Mouse (Mus musculus): ENCODE data around the gene B3galt2. TPM values are rescaled to one million over a fixed set of nuclear protein-coding genes. Genes with fewer than 3 reads are reported as not detected.
A peak's percentile ranks its signal among the peaks of the same experiment; 100 is the strongest.
"Not testable (repeated sequence)": the region's sequence is repeated elsewhere in the genome, so short reads cannot be mapped to it uniquely, and the experiment has no call there.

The B3galt2 gene
- 10 to 100 TPM; 22.1 to 22.5 TPM for total RNA-seq (2021)

DNA sequence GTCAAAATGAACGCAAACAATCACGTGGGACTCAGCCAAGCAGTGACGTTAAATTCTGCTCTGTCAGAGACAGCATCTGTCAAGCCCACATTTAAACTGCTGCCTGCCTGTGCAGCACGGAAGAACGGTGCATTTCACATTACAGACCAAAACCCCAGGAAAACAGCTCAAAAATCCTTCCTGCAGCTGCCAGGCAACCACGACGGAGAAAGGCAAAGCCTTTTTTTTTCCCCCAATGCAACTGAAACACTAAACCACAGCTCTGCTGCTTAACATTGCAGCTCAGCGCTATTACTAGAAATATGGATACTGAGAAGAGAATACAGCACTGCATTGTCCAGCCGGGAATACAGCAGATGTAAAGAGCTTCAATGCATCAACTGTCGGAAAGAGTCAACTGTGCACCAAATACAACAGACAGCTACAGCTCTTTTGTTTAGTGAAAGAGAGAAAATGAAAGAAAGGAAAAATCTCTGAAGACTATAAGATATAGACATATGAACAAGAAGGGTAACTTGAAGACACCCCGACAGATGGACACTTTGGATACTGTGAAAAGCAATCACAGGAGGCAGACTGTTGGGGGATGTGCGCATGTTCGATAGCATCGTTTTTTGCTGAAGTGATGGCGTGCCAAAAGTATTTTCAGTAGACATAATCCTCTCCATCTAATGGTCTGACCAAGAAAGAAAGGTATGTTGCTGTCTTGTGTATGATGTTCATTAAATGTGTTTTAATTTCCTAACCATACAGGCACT, at the start of gene B3galt2:
Gene B3galt2, plus strand, starts transcription at position 15 of the 758 bp plus-strand sequence.
- intact Hi-C loops (cut with DNase I) = no loop called here

DNA sequence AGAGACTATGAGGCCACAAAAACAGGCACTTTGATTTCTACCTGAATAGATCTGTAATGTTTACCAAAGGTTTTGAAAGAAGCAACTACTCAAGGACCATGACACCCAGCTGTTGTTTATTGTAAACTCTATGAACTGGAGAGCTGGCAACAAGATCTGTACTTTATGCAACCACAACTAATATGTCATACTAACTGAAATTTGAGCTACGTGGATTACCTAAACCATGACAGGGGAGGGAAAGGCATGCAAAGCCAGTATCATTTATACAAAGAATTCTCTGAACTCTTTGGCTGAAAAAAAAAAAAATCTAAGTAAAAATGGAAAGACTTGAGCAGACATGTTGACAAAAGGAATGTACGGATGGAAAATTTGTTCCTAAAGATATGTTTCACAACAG, 43.6 kb upstream of the B3galt2 start:
- intact Hi-C loops (cut with DNase I) = no loop called here
- no peak for DNase-seq

More for the DNA sequence above, at the start of gene B3galt2:
- DNase-seq = peak; percentile 70

DNA sequence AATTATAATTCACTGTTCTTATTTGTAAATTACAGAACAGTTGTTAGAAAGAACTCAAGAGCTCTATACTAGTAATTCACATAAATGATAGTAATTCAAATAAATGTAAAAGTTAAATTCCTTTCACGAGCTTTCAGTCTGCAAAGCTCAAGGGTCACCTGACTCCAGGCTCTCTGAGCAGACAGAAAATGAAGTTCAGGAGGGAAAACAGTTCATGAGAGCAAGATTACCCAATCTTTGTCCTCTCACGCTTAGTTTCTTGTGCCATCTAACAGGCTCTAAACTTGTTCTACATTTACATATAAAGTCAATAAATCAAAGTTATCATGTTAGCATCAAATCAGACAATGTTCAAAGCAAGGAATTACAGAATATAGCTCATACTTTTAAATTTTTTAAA, 31.6 kb upstream of the B3galt2 start:
- no peak for DNase-seq
- intact Hi-C loops (cut with DNase I) = no loop called here

DNA sequence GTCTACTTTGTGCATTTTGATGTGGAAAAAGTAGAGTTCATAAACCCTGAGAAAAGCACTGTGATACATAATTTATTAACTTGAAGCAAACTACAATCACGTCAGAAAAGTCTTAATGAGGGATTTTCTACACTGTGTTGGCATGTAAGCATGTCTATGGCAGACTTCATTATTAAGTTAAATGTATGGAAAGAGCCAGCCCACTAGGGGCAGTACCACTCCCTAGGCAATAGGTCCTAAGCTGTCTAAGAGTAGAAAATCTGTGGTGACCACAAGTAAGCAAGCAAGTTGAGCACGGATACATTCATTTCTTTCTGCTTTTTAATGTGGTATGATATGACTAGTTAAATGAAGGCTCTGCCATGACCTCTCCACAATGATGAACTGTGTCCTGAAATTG, 27.6 kb upstream of the B3galt2 start:
- intact Hi-C loops (cut with DNase I) = no loop called here
- no peak for DNase-seq

DNA sequence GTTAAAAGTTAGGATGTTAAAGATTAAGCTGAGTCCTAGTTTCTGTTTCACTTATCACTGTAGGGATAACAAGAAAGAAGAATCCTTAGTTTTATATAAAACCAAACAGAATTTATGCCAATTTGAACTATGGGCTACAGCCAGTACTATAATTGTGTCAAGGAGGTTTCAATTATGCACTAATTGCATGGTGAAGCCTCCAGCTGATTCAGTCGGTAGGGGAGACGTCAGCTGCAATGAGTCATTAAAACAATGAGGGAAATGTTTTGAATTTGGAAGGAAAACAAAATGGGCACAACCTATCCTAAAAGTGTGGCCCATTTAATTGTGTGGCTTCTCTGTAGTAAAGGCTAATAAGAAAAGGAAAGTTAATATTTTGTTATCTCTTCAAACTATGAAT, 20.7 kb upstream of the B3galt2 start:
- no peak for DNase-seq
- intact Hi-C loops (cut with DNase I) = no loop called here

DNA sequence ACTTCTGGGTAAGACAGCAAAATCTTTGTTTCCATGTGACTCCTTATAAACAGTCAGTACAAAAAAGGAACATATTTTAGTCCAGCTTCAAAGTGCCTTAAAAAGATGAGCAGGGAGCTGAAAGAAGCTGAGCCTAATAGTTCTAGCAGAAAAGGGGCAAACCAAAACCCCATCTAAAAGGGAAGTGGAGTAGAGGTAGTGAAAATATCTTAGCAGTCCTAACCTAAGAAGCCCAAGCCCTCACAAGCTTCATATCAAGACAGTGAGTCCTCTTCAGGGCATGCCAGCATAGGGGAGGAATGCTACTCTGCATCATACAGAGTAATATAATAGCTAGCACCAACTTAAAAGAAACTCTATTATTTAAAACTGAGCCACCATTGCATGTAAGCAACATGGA, 18.5 kb upstream of the B3galt2 start:
- intact Hi-C loops (cut with DNase I) = no loop called here

DNA sequence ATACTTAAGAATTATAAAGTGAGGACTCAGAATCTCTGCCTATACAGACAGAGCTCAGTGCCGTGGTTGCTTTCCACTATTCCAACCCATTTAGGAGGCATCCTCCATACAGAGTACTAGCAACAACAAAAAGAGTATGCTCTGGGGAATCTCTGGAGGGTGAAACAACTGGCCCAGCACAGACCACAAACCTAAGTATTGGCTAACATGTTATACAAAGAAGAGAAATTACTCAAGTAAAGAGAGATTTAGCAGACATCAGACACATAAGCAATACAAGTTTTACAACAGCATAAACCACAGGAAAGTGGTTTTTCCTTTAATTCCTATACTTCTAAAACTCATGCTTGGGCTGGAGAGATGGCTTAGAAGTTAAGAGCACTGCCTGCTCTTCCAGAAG, 17.8 kb upstream of the B3galt2 start:
- intact Hi-C loops (cut with DNase I) = no loop called here
- DNase-seq = no peak

More for the DNA sequence above, 18.5 kb upstream of the B3galt2 start:
- no peak for DNase-seq

DNA sequence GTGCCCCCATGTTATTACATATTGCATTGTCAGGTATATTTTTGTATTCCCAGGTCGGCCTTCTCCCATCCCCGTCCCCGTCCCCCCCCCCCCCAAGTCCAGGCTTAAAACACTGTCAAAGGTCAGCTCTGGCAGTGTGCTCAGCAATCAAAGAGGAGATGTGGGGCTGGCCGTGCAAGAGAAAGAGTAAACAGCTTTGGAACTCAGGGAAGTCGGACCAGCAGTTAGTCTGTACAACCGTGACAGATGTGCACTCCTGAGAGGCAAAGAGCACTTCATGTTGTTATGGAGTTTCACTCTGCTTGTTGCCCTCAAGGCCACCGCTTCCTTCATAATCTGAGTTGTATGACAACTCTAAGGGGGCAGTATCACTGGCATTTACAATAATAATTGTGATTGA, 9.1 kb upstream of the B3galt2 start:
- intact Hi-C loops (cut with DNase I) = no loop called here

DNA sequence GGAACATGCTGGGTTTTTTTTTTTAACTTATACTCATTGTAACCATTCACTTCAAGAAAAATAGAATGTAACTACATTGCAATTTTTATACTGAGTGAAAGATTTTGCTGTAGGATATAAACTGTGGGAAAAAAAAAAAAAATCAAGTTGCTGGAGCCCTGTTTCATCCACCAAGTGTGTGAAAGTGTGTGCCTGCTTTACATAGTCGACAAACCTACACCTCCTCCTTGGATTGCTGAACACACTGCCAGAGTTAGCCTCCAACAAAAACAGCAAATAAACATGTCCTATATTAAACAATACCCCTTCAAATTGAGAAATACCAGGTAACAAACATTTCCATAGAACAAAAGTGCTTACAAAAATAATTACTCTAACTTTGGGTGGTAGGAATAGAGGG, 8.1 kb upstream of the B3galt2 start:
- no peak for DNase-seq
- intact Hi-C loops (cut with DNase I) = no loop called here

More for the DNA sequence above, 9.1 kb upstream of the B3galt2 start:
- DNase-seq = no peak

DNA sequence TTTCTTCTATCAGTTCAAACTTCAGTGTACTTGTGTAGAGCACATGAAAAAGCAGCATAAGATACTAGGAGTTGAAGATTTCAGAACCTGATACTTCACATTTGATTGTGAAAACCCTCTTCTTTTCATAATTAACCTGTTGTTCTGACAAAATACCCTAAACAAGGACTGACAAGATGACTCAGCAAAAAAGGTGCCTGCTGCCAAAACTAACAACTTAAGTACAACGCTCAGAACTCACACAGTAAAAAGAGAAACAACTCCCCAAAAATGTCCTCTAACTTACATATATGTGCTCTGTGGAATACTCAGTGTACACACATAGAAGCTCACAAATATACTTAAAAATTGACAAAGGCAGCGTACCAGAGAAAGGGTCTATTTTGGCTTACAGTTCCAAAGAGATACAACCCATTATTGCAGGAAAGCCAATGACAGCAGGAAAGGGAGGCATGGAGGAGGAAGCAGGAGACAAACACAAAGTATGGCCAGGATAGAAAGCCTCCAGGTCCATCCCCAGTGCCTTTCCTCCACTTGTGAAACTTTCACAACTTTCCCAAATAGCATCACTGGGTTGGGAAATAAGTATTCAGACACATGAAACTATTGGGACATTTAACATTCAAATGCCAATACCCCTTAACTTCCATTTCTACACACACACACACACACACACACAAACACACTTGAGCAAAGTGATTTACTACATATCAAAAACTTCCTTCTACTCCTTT, 7.4 kb upstream of the B3galt2 start:
- DNase-seq = no peak
- intact Hi-C loops (cut with DNase I) = no loop called here

DNA sequence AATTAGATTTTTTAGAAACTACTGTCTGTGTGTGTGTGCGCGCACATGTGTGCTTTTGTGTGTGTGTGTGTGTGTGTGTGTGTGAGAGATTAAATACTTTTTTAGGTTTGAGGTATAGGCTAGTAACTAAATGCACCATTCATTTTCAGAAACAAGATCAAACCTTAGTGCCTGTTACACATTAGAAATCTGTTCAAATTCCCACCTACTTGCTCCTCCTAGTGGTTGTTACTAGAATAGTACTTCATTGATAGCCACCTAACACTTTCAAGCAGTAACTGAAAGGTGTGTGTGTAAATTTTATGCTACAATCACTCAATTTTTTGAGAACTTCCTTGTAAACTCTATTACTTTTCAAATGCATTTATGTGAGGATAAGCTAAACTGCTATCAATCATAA, 3.8 kb downstream of the B3galt2 start:
- DNase-seq = no peak
- intact Hi-C loops (cut with DNase I) = no loop called here

DNA sequence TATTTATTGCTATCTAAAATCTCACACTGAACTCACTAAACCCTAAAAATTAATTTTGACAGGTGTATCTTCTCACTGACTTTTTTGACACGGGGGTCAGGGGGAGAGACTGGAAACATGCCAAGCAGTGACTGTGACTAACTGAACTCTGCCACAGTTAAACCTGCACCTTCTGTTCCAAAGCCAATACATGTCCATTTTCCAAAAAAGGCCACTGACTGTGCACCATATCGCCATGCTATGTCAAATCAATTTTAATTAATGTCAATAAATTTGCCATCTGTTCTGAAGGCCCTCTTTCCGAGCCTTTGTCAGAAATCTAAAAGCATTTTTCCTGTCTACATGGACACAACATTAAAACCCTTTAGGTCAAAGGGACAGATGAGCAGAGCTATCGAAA, 4.9 kb downstream of the B3galt2 start:
- peak; percentile 78 for DNase-seq
- intact Hi-C loops (cut with DNase I) = no loop called here

DNA sequence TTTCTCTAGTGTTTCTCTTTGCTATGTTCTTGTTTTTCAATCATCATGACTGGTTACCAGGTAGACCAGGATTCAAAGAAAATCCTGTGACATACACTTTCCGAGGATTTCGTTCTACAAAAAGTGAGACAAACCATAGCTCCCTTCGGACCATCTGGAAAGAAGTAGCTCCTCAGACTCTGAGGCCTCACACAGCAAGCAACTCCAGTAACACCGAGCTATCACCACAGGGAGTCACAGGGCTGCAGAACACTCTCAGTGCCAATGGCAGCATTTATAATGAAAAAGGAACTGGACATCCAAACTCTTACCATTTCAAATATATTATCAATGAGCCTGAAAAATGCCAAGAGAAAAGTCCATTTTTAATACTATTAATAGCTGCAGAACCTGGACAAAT, 5.8 kb downstream of the B3galt2 start:
- intact Hi-C loops (cut with DNase I) = no loop called here
- peak; percentile 35 for DNase-seq

DNA sequence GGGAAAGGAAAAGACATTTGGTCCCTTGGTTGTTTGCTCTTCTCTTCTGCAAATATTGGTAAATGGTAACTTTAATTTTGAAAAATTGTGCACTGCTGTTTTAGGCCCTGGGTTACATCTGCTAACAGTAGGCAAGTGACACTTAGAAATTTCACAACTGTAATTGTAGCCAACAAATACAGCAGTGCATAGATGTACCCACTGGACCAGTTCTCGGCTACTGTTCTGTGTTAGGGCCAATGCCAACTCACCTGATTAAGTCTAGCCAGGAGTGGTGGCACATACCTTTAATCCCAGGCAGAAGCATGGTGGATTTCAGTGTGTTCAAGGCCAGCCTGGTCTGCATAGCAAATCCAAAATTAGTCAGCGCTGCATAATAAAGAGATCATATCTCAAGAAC, 9.9 kb downstream of the B3galt2 start:
- intact Hi-C loops (cut with DNase I) = no loop called here
- DNase-seq = no peak

DNA sequence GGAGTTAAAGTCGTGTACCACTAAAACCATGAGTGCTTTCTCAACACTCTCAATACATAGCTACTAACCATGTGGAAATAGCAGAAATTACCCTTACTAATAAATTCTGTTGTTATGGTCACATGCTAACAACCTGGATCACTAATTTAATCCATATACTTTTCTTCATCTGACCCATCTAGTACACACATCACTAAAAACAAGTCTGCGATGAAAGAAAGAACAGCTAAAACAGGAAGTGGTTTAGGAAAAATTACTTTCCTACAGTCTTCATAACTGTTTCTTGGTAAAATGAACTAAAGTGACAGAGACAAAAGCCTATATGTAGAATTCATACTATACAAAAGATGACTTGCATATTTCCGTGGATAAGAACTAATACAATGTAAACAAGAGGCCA, 13.2 kb downstream of the B3galt2 start:
- DNase-seq = no peak
- intact Hi-C loops (cut with DNase I) = no loop called here

DNA sequence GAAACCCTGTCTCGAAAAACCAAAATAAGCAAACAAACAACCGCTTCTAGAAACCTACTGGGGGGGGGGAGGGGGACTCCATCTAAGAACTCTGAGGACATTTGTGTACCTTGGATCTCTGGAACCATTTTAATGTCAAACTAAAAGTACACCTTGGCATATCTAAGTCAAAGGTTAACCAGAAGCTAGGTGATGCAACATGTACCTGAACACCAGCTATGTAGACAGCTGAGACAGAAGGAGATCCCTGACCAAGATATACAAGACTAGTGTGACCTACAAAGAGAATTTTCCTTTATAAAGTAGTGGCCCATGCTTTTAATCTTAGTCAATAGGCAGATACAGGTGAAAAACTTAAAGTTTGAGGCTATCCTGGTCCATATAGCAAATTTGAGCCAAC, 22.7 kb downstream of the B3galt2 start:
- intact Hi-C loops (cut with DNase I) = no loop called here
- DNase-seq = no peak

DNA sequence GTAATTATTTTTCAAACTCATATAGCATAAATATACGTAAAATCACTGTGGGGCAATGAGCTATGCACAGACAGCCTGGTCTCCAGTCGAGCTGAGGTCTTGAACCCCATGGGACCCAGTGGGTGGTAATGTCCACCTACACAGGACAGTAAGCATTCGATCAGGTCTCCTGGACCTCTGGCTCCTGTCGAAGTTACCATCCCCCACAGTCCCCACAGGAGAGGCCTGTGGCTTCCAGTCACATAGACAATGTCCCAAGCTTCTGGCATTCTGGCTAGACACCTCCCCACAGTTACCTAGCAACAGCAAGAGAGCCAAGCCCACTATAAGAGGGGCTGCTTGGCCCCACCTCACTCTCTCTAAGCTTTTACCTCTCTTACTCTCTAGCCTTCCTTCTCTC, 24.3 kb downstream of the B3galt2 start:
- intact Hi-C loops (cut with DNase I) = not testable (repeated sequence)

DNA sequence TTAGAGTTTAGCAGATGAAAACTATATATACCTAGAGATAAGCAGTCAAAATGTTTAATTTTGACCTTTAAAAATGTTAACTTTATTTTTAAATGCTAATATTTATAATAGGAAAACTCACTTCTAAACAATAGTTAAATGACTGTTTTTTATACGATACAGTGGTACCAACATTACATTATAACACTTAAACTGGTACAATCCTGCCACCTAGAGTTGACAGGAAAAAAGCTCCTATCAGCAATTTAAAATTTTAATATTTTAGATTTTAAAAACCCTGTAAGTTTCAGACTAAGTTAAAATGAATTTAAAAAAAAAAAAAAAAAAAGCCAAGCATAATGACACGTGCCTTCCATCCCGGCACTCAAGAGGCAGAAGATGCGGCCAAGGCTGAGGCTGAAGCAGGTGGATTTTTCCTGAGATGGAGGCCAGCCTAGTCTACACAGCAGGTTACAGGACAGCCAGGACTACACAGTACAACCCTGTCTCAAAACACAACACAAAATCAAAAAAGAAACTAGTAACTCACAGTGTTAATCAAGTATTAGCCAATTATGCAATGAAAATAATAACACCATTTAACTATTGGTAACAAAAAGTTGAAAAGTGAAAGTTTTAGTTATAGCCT, 35.4 kb downstream of the B3galt2 start:
- intact Hi-C loops (cut with DNase I) = no loop called here
- no peak for DNase-seq

More for the DNA sequence above, 24.3 kb downstream of the B3galt2 start:
- DNase-seq = not testable (repeated sequence)

DNA sequence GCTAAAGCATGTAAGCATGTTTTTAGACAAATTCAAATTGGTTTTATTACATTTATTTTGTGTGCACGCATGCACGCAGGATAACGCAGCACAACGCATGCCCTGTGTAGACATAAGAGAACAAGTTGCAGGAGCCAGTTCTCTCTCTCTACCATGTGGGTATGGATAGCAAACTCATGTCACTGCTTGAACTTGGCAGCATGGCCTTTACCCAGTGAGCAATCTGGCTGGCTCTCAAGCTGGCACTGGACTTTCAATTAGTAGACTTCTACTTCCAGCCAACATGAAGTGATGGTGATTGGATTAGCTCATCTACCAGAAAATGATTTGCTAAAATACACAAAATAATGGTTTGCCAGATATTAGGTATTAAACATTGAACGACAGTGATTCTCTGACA, 40.6 kb downstream of the B3galt2 start:
- peak; percentile 85 for DNase-seq
- intact Hi-C loops (cut with DNase I) = no loop called here

DNA sequence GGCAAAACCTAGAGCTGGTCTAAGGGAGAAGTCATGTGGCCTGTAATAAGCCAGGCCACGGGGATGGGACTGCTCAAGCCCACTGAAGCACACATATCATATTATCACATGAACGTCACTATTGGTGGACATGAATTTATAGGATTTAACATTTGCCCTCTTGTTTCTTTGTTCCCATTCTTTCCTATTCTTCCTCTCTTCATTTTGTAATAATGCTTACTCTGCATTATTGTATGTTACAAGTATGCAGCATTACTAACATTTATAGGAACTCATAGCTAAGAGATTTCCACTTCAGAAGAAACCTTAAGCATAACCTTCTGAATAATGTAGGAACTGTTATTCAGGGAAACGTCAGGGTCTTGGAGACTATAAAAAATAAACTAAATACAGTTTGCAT, 44.4 kb downstream of the B3galt2 start:
- DNase-seq = no peak
- intact Hi-C loops (cut with DNase I) = no loop called here

DNA sequence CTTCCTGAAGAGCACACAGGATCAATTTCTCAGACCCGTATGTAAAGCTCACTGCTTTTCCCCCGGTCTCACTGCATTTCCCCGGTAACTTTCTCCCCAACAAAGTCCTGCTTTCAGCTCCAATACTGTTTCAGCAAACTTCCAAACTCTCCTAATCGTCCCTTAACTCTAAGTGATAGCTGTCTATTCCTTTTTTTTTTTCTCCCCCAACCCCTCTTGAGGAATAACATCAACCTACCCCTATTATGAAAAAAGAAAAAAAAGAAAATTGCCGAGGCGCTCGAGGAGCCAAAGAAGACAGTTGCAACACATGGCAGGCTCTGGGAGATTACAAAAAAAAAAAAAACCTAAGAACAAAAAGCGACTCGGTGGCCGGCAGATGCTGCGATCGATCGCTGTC, 61.3 kb downstream of the B3galt2 start:
- intact Hi-C loops (cut with DNase I) = no loop called here
- DNase-seq = no peak

Data from left cerebral cortex, postnatal 4 days (tissue).